Mouse (Mus musculus): ENCODE measurements around the gene Zfp771.

DNA sequence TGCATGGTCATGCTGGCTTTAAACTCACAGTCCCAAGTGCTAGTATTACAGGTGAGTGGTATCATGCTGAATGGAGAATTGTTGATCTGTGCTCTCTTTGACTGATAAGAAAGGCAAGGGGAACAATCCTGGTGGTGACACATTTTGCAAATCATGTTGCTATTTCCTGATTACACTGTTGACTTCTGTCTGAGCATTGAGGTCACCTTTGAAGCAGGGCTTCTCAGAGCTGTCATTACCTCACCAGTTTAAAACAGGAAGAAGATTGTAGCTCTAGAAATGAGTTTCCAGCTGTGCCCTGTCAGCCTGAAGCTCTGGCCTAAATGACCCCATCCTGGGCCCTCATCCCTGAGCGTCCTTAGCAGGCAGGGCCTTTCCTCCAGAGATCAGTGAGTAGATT, 43.9 kb downstream of the Zfp771 start:
- TF ChIP-seq CTCF (IDR thresholded peaks at IDR 0.05; ENCODE audit: control insufficient read depth, insufficient read depth, insufficient replicate concordance, low read depth, low read length) (no peak), POLR2A (IDR thresholded peaks at IDR 0.05; ENCODE audit: control insufficient read depth, low read depth, low read length) (no peak)
